Mouse (Mus musculus): ENCODE measurements around the gene Zdhhc17. TPM values are rescaled to one million over a fixed set of nuclear protein-coding genes. Genes with fewer than 3 reads are reported as not detected.
A peak's percentile ranks its signal among the peaks of the same experiment; 100 is the strongest.

Zdhhc17 gene
- polyA plus RNA-seq, 1 experiment from 2014 or later = 21.7 TPM

GRCm38 (mm10) chr10:110942806-110943205, 67.1 kb downstream of the Zdhhc17 start:
- Histone ChIP-seq H3K27me3 (ENCODE audit: insufficient read depth, poor library complexity, severe bottlenecking) (no peaks in the 10 kb centered on the region), H3K27ac (no peak overlapping the region), H3K4me1 (peaks cover 7% of the 10 kb centered on the region), H3K36me3 (peaks cover 74% of the 10 kb centered on the region), H3K9me3 (no peaks in the 10 kb centered on the region), H3K4me3 (no peak overlapping the region)
- DNase-seq (ENCODE audit: low spot score) = peak; percentile 53
- WGBS = 82% methylated on average over 9 of the region's 9 CpGs

DNA sequence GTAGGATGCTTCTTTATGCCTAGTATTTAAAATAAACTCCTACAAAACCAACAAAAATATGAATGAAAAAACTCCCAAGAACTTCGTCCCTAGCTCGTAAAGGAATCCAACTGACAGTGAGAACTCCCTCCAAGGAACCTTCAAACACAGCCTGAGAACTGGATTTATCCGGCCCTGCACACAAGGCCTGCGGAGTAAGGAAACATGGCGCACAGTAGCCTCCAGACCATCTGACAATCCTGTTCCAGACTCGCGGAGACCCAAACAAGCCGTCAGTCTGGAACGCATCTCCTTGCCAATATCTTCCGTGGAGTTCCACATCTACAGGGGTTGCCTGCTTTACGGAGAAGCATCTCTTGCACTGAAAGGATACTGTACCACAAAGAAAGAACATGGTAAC, 68.0 kb downstream of the Zdhhc17 start:
- no peak overlapping the region for H3K27ac ChIP-seq
- H3K4me1 ChIP-seq = peaks cover 14% of the 10 kb centered on the region
- H3K36me3 ChIP-seq = peaks cover 76% of the 10 kb centered on the region
- 91% methylated on average over 11 of the region's 11 CpGs for WGBS
- no peaks in the 10 kb centered on the region for H3K9me3 ChIP-seq
- DNase-seq (ENCODE audit: low spot score) = no peak
- no peaks in the 10 kb centered on the region for H3K27me3 ChIP-seq (ENCODE audit: insufficient read depth, poor library complexity, severe bottlenecking)
- no peak overlapping the region for H3K4me3 ChIP-seq

DNA sequence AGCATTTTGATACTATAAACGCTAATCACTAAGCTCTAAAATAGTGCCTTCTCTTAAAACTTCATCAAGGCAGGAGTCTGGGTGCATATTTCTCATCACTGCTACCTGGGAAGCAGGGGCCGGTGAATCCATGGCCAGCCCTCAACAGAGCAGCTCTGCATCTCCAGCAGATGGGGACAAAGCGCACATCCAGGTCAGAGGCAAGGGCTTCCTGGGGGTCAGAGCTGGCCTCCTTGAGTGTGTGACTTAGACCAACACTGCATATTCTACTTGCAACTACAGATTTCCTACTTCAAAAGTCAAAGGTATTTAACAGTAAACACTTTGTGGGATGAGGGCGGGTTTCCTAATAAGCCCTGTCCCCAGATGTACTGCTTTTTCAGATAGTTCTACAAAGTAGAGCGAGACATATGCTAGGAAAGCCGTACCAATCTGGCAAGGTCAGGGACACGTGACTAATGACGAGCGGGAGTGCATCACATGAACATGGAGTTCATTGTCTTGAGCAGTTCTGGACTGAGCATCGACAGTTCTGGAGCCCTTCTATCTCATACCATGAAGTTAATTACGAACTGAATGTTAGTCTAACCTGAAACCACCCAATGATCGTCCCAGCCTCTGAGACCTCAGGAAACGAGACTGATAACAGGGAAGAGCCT, 69.1 kb downstream of the Zdhhc17 start:
- peaks cover 7% of the 10 kb centered on the region; the same call in 1 of the 2 replicates for H3K4me1 ChIP-seq
- no peaks in the 10 kb centered on the region for H3K9me3 ChIP-seq
- H3K36me3 ChIP-seq = peaks cover 80% of the 10 kb centered on the region
- peak; percentile 69 for DNase-seq (ENCODE audit: low spot score)
- no peak overlapping the region for H3K4me3 ChIP-seq
- no peaks in the 10 kb centered on the region for H3K27me3 ChIP-seq (ENCODE audit: insufficient read depth, poor library complexity, severe bottlenecking)
- 83% methylated on average over 13 of the region's 13 CpGs for WGBS
- no peak overlapping the region for H3K27ac ChIP-seq

DNA sequence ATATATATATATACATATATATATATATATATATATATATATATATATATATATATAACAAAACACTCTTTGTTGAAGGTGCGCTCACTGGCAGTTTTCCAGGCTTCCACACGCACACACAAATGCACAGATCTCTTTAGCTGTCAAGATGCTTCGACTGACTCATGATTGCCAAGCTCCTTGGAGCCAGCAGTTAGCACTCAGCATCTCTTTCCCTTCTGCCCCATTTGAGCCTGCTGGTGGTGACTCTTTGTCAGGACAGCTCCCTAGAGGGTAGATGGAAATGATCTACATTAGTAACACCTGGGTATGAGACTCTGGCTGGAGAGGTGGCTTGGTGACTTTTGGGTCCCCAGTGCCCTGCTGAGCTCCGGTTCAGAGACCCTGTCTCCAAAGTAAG, 70.2 kb downstream of the Zdhhc17 start:
- H3K9me3 ChIP-seq = no peaks in the 10 kb centered on the region
- WGBS = 78% methylated on average over 4 of the region's 4 CpGs
- no peak overlapping the region for H3K4me3 ChIP-seq
- H3K36me3 ChIP-seq = peaks cover 80% of the 10 kb centered on the region
- H3K27me3 ChIP-seq (ENCODE audit: insufficient read depth, poor library complexity, severe bottlenecking) = no peaks in the 10 kb centered on the region
- no peak overlapping the region for H3K27ac ChIP-seq
- DNase-seq (ENCODE audit: low spot score) = no peak
- peaks cover 7% of the 10 kb centered on the region; the same call in 1 of the 2 replicates for H3K4me1 ChIP-seq

DNA sequence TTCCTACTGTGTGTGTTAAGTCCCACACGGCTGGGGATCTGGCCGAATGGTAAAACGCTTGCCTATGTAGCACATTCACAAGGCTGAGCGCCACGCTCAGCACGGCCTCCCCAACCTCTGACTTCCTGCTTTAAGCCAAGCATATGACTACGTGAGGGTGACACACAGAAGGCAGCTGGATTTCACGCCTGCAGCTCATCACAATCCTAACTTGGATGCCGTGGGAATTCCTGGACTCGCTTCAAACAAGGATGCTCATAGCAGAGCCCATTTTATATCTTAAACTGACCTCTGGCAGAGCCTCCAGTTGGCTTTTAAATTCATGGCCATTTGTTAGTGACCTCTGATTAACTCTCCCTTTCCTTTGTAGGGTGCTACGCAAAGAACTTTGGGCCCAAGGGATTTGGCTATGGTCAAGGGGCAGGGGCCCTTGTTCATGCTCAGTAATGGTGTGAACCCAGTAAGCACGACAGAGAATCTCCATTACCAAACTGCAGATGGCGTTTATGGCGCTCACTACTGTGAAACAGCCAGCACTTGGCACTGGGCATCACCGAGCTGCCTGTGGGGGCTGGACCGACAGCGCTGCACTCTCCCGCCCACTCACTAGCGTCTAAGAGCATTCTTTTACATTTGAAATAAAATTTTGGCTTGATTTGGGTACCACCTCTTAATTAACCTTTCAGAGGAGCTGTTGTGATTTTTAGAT, 70.9 kb downstream of the Zdhhc17 start:
- peak; percentile 73 for DNase-seq (ENCODE audit: low spot score)
- Histone ChIP-seq H3K36me3 (peaks cover 75% of the 10 kb centered on the region), H3K27ac (no peak overlapping the region), H3K4me3 (no peak overlapping the region), H3K4me1 (peaks cover 7% of the 10 kb centered on the region; the same call in 1 of the 2 replicates), H3K9me3 (no peaks in the 10 kb centered on the region), H3K27me3 (ENCODE audit: insufficient read depth, poor library complexity, severe bottlenecking) (no peaks in the 10 kb centered on the region)
- WGBS = 89% methylated on average over 19 of the region's 19 CpGs

DNA sequence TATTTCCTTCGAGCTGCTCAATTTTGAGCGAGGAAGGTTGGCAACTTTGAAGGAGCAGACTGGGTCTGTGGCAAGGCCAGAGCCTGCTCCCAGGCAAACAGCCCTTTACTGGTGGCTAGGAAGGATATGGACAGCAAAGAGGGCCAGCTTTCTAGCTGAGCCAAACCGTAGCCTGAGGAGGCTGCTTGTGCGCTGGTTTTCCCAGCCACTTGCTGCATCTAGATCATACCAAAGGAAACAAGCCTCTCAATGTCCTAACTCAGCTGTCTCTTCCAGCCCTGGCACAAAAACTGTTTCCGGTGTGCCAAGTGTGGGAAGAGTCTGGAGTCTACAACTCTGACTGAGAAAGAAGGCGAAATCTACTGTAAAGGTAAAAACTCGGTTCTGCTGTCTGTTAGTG, 71.6 kb downstream of the Zdhhc17 start:
- Histone ChIP-seq H3K4me3 (no peak overlapping the region), H3K9me3 (no peaks in the 10 kb centered on the region), H3K27me3 (ENCODE audit: insufficient read depth, poor library complexity, severe bottlenecking) (no peaks in the 10 kb centered on the region), H3K27ac (no peak overlapping the region), H3K36me3 (peaks cover 70% of the 10 kb centered on the region), H3K4me1 (peaks cover 7% of the 10 kb centered on the region; the same call in 1 of the 2 replicates)
- DNase-seq (ENCODE audit: low spot score) = peak; percentile 48
- WGBS = 91% methylated on average over 7 of the region's 7 CpGs

GRCm38 (mm10) chr10:110935669-110936068, 74.3 kb downstream of the Zdhhc17 start:
- Histone ChIP-seq H3K9me3 (no peaks in the 10 kb centered on the region), H3K4me3 (no peak overlapping the region), H3K36me3 (peaks cover 56% of the 10 kb centered on the region), H3K4me1 (peaks cover 22% of the 10 kb centered on the region), H3K27me3 (ENCODE audit: insufficient read depth, poor library complexity, severe bottlenecking) (no peaks in the 10 kb centered on the region), H3K27ac (no peak overlapping the region)
- DNase-seq (ENCODE audit: low spot score) = no peak
- 59% methylated on average over 7 of the region's 7 CpGs for WGBS

- DNase-seq (ENCODE audit: low spot score) = no peak
- Histone ChIP-seq H3K27me3 (ENCODE audit: insufficient read depth, poor library complexity, severe bottlenecking) (no peaks in the 10 kb centered on the region), H3K36me3 (peaks cover 54% of the 10 kb centered on the region), H3K27ac (no peak overlapping the region), H3K4me1 (peaks cover 28% of the 10 kb centered on the region), H3K4me3 (no peak overlapping the region), H3K9me3 (no peaks in the 10 kb centered on the region)
- 95% methylated on average over 11 of the region's 11 CpGs for WGBS
Observed at GRCm38 (mm10) chr10:110935081-110935480, 74.9 kb downstream of the Zdhhc17 start.

GRCm38 (mm10) chr10:110933584-110933983, 76.4 kb downstream of the Zdhhc17 start:
- 77% methylated on average over 5 of the region's 5 CpGs for WGBS
- no peak for DNase-seq (ENCODE audit: low spot score)
- peaks cover 41% of the 10 kb centered on the region for H3K36me3 ChIP-seq
- H3K9me3 ChIP-seq = no peaks in the 10 kb centered on the region
- H3K4me3 ChIP-seq = no peak overlapping the region
- H3K4me1 ChIP-seq = peaks cover 43% of the 10 kb centered on the region
- H3K27me3 ChIP-seq (ENCODE audit: insufficient read depth, poor library complexity, severe bottlenecking) = no peaks in the 10 kb centered on the region
- H3K27ac ChIP-seq = no peak overlapping the region

DNA sequence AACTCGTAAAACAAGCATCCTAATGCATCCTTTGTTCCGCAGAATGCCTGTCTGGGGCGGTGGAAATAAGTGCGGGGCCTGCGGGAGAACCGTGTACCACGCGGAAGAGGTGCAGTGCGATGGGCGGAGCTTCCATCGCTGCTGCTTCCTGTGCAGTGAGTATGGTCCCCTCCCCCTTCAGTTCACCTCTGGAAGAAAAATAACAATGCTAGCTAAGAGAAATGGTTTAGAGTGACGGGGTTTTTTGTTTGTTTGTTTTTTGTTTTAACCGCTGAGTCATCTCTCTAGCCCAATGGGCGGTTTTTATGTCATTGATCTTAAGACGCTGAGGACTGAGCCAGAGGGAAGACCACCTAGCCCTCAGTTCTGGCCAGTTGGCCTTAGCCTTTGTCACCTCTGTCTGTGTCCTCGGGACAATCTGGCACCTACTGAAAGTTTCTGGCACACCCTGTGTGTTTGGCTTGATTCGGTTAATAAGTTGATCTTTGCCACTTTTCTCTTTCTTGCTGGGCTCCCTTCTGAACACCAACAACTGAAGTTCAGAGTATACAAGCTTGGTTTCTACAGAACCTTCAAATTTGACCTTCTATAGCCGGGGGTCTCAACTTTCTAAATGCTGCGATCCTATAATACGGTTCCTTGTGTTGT, 77.9 kb downstream of the Zdhhc17 start:
- H3K27me3 ChIP-seq (ENCODE audit: insufficient read depth, poor library complexity, severe bottlenecking) = no peaks in the 10 kb centered on the region
- H3K27ac ChIP-seq = peak overlapping the region; percentile 24
- H3K36me3 ChIP-seq = peaks cover 26% of the 10 kb centered on the region
- no peaks in the 10 kb centered on the region for H3K9me3 ChIP-seq
- H3K4me1 ChIP-seq = peaks cover 52% of the 10 kb centered on the region
- no peak for DNase-seq (ENCODE audit: low spot score)
- 60% methylated on average over 20 of the region's 20 CpGs for WGBS
- H3K4me3 ChIP-seq = peak overlapping the region; percentile 25; the same call in 1 of the 2 replicates

- no peaks in the 10 kb centered on the region for H3K9me3 ChIP-seq
- H3K4me3 ChIP-seq = peak overlapping the region; percentile 25; the same call in 1 of the 2 replicates
- peak overlapping the region; percentile 24 for H3K27ac ChIP-seq
- DNase-seq (ENCODE audit: low spot score) = no peak
- peaks cover 58% of the 10 kb centered on the region for H3K4me1 ChIP-seq
- WGBS = 72% methylated on average over 13 of the region's 13 CpGs
- H3K36me3 ChIP-seq = peaks cover 20% of the 10 kb centered on the region
- H3K27me3 ChIP-seq (ENCODE audit: insufficient read depth, poor library complexity, severe bottlenecking) = no peaks in the 10 kb centered on the region
Observed at GRCm38 (mm10) chr10:110931161-110931912, 78.6 kb downstream of the Zdhhc17 start.

DNA sequence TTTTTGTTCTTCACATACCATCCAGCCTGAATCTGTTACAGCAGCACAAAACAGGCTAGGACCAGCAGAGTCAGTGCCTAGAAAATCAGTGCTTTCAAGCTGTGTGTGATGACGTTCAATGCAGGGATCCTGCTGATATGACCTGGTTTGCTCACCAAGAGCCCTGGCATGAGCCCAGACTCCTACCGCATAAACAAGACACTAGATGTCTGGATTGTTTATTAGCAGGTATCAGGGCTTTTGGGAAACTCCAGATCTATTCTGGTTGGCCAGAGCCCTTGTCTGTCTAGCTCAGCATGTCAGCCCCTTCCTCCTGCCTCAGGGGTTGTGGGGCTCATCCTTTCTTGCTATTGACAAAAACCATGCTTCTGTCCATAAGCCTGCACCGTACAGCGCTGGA, 80.2 kb downstream of the Zdhhc17 start:
- H3K27me3 ChIP-seq (ENCODE audit: insufficient read depth, poor library complexity, severe bottlenecking) = no peaks in the 10 kb centered on the region
- peaks cover 10% of the 10 kb centered on the region for H3K36me3 ChIP-seq
- no peak for DNase-seq (ENCODE audit: low spot score)
- H3K9me3 ChIP-seq = no peaks in the 10 kb centered on the region
- H3K4me3 ChIP-seq = no peak overlapping the region
- peaks cover 73% of the 10 kb centered on the region for H3K4me1 ChIP-seq
- peak overlapping the region; percentile 42 for H3K27ac ChIP-seq
- 37% methylated on average over 4 of the region's 4 CpGs for WGBS

All from heart, embryonic 10.5 days (tissue).